Mouse (Mus musculus) heart, adult 2 months (tissue): ENCODE results near the gene Klrb1a.
"Not testable (repeated sequence)": the region's sequence is repeated elsewhere in the genome, so short reads cannot be mapped to it uniquely, and the experiment has no call there.

ENCODE experiments used
- CTCF ChIP-seq: fragments of 200-600 bp; IDR thresholded peaks from 2 replicates; pipeline ENCODE4 v1.8.1; 2022; ENCODE audit warnings: antibody characterized with exemption, mild to moderate bottlenecking, moderate library complexity
- EP300 ChIP-seq: fragments of 200-500 bp; IDR thresholded peaks from 2 replicates; pipeline ENCODE4 v1.6.1; 2011; ENCODE audit warnings: low read depth, low read length, control low read depth; ENCODE audit not compliant: insufficient read depth
- POLR2A ChIP-seq: fragments of 200-500 bp; IDR thresholded peaks from 2 replicates; pipeline ENCODE4 v1.6.1; 2011; ENCODE audit warnings: mild to moderate bottlenecking, low read depth, low read length, control low read depth; ENCODE audit not compliant: insufficient read depth

DNA sequence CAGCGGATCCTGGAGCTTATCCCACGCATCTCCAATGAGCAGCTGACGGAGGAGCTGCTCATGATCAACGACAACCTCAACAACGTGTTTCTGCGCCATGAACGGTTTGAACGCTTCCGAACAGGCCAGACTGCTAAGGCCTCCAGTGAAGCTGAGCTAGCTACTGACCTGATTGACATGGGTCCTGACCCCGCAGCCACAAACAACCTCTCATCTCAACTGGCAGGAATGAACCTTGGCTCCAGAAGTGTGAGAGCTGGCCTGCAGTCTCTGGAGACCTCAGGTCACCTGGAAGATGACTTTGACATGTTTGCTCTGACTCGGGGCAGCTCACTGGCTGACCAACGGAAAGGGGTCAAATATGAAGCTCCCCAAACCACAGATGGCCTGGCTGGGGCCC is 22.4 kb upstream of the Klrb1a start:
- TF ChIP-seq POLR2A, CTCF, EP300: not testable (repeated sequence)
